Mouse (Mus musculus): Measurements from ENCODE around the gene Limd2. TPM values are rescaled to one million over a fixed set of nuclear protein-coding genes. Genes with fewer than 3 reads are reported as not detected.

Limd2 gene
- polyA plus RNA-seq, 1 experiment from 2014 or later, result 378 TPM

DNA sequence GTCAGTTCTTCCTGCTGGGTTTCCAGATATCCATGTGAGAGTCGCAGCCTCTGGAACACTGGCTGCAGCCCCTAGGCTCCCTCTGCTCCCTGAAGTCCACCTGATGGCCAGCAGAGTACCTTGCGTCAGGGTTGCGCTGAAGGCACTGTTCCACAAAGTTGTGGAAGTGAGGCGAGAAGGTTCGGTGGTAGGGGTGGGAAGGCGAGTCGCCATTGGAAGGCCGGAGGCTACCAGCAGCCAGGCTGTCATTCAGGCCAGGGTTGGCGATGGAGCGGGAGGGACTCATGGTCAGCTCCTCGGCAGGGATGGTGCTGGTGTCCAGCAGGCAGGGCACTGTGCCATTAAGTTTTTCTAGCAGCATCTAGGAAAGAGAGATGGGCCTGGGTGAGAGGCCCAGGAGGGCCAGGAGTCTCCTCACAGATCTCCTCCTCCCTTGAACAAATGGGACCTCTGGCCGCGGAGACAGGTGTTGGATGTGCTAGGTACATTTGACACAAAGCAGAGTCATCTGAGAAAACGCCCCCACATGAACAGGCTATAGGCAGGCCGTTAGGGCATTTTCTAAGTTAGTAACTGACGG lies 4.0 kb upstream of the Limd2 start:
- WGBS, result 89% methylated on average over 16 of the region's 16 CpGs
- Histone ChIP-seq H3K9ac (no peak overlapping the region), H3K4me2 (replicated peaks) (no peak overlapping the region), H3K4me1 (peaks cover 17% of the 10 kb centered on the region), H3K27ac (no peak overlapping the region), H3K27me3 (no peaks in the 10 kb centered on the region), H3K9me3 (no peaks in the 10 kb centered on the region), H3K36me3 (peaks cover 63% of the 10 kb centered on the region), H3K4me3 (no peak overlapping the region)
- no peak for ATAC-seq (ENCODE audit: low FRiP score, low read depth)

DNA sequence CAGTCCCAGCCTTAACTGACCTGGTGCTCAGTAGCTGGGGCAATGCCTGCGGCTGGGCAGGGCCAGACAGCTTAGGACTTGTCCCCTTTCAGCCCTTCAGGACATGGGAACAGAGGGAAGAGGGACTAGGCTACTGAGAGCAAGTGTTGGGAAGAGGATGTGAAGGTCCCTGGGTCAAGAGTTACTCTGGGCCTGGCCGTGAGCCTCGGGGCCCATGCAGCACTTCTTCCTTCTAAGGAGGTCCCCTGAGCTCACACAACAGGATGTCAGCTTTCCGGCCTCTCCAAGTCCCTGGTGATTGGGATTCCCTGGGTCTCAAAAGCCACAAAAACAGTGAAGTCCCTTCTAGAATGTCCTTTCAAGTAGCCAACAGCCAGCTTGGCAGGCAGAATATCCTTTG lies 2.9 kb upstream of the Limd2 start:
- H3K27me3 ChIP-seq, result no peaks in the 10 kb centered on the region
- H3K4me3 ChIP-seq, result no peak overlapping the region

DNA sequence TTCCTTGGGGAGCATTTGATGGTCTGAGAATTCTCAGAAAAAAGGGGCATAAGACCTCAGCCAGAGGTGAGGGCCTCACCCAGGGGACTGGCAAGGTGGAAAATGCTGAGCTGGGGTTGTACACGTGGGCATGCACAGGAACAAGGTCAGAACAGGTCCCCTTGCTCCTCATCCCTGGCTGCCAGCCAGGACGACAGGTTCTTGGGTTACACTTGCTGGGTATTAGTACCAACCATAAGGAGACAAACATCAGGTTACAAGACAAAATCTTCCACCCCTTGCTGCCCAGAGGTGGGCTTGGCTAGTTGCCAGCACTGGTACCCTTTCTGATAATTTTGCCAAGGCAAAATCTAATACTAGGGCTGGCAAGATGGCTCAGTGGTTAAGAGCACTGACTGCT lies 1.6 kb upstream of the Limd2 start:
- Histone ChIP-seq H3K4me2 (replicated peaks) (no peak overlapping the region), H3K4me3 (no peak overlapping the region), H3K9me3 (no peaks in the 10 kb centered on the region), H3K27me3 (no peaks in the 10 kb centered on the region), H3K27ac (peak overlapping the region; percentile 99; the same call in 1 of the 2 replicates), H3K9ac (no peak overlapping the region), H3K4me1 (peaks cover 37% of the 10 kb centered on the region), H3K36me3 (peaks cover 64% of the 10 kb centered on the region)
- 86% methylated on average over 2 of the region's 2 CpGs for WGBS
- no peak for ATAC-seq (ENCODE audit: low FRiP score, low read depth)

More for the DNA sequence above, 2.9 kb upstream of the Limd2 start:
- Histone ChIP-seq H3K4me1 (peaks cover 24% of the 10 kb centered on the region), H3K27ac (no peak overlapping the region), H3K9me3 (no peaks in the 10 kb centered on the region), H3K9ac (no peak overlapping the region), H3K36me3 (peaks cover 62% of the 10 kb centered on the region), H3K4me2 (replicated peaks) (no peak overlapping the region)
- ATAC-seq (ENCODE audit: low FRiP score, low read depth), result no peak
- WGBS, result 87% methylated on average over 4 of the region's 4 CpGs

DNA sequence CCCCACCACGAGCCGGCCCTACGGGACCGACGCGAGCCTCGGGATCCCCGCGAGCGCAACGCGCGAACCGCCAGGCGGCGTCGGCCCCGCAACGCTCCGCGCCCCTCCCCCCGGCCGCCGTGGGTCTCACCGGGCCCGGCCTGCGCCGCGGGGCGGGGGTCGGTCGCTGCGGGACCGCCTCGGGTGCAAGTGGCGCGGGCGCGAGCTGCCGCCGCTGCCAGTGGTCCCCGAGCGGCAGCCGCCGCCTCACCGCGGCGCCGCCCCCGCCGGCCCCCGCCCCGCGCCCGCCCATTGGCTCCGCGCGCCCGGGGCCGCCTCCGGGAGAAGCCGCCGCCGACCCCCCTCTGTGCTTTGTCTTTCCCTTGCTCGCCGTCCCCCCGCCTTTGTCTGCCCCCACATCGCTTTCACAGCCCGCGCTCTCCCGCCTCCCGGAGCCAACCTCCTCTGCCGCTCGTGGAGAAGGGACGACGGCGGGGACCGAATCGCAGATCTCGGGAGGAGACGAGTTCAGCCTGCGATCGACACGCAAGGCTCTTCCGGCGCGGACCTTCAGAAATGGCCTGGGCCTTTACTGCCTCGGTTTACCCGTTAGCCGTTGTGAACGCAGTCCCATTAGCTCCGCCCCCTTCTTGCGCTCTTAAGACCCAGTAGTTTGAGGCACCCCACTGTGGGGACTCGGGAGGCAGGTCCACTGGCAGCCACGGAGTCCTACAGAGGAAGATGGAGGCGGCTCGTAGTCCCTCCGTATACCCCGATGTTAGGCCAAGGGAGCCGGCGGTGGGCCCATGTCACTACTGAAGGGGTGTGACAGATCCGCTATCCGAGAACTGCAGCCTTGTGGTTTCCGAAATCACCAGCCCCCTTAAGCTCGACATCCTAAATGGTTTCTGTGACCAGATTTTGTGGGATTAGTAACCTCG lies 479 bp downstream of the Limd2 start:
- peaks cover 54% of the 10 kb centered on the region for H3K4me1 ChIP-seq
- ATAC-seq (ENCODE audit: low FRiP score, low read depth), result peak; percentile 67
- H3K27me3 ChIP-seq, result no peaks in the 10 kb centered on the region
- H3K27ac ChIP-seq, result peak overlapping the region; percentile 99
- under 1% methylated on average over 89 of the region's 106 CpGs for WGBS
- peak overlapping the region; percentile 96 for H3K9ac ChIP-seq
- H3K4me3 ChIP-seq, result peak overlapping the region; percentile 87
- H3K4me2 ChIP-seq (replicated peaks), result peak overlapping the region; percentile 97
- H3K36me3 ChIP-seq, result peaks cover 64% of the 10 kb centered on the region
- H3K9me3 ChIP-seq, result no peaks in the 10 kb centered on the region

DNA sequence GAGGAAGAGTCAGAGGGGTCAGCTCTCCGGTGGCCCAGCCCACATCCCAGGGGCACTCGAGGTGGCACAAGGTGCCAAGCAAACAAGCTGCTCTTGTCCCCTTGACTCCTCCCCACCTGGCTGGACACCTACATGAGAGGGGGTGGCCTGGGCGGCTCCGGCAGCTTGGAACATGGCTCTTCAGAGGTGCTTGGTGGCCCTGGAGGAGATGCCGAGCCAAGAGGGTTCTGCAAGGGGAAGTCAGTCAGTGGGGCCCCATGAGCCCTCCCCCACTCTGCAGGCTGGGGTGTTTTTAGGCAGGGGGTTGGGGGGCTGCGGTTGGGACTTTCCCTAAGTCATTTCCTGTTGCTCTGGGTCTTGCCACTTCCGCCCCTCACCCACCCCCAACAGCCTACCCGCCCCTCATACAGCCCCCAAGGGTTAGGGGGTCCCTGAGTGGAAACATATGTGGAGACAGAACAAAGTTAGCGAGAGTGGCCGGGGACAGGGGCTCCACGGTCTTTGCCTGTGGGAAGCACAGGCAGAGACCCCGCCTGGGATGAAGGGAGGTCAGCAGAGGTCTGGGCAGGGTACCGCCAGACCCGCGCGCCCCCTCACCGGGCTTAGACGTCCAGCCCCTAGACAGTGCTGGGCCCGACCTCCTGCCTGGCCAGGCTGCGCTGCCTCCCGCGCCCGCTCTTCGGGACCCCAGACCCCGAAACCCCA lies 1.3 kb downstream of the Limd2 start:
- H3K27ac ChIP-seq, result peak overlapping the region; percentile 99
- WGBS, result under 1% methylated on average over 22 of the region's 25 CpGs
- H3K4me1 ChIP-seq, result peaks cover 54% of the 10 kb centered on the region

DNA sequence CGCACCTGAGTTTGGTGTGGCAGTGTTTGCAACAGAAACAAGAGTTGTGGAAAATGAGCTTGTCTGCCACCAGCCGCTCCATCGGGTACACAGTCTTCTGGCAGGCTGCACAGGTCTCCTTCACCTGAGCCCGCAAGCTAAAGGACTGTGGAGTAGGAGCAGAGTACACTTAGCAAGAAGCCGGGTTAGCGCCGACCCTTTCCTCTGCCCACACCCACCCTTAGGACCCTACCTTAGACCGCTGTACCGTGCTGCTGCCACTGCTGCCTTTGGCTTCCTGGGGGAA lies 1.8 kb downstream of the Limd2 start:
- Histone ChIP-seq H3K36me3 (peaks cover 64% of the 10 kb centered on the region), H3K27ac (peak overlapping the region; percentile 99), H3K9ac (peak overlapping the region; percentile 96), H3K4me3 (peak overlapping the region; percentile 87), H3K4me1 (peaks cover 54% of the 10 kb centered on the region), H3K9me3 (no peaks in the 10 kb centered on the region), H3K27me3 (no peaks in the 10 kb centered on the region), H3K4me2 (replicated peaks) (peak overlapping the region; percentile 97)
- 15% methylated on average over 9 of the region's 9 CpGs for WGBS
- 0 out of 2 replicates have a peak, but pooled peaks have one; percentile 5 for ATAC-seq (ENCODE audit: low FRiP score, low read depth)

More for the DNA sequence above, 1.3 kb downstream of the Limd2 start:
- peak overlapping the region; percentile 97 for H3K4me2 ChIP-seq (replicated peaks)
- no peaks in the 10 kb centered on the region for H3K27me3 ChIP-seq
- peak overlapping the region; percentile 87 for H3K4me3 ChIP-seq
- no peaks in the 10 kb centered on the region for H3K9me3 ChIP-seq
- peaks cover 64% of the 10 kb centered on the region for H3K36me3 ChIP-seq
- ATAC-seq (ENCODE audit: low FRiP score, low read depth), result peak; percentile 45
- peak overlapping the region; percentile 96 for H3K9ac ChIP-seq

DNA sequence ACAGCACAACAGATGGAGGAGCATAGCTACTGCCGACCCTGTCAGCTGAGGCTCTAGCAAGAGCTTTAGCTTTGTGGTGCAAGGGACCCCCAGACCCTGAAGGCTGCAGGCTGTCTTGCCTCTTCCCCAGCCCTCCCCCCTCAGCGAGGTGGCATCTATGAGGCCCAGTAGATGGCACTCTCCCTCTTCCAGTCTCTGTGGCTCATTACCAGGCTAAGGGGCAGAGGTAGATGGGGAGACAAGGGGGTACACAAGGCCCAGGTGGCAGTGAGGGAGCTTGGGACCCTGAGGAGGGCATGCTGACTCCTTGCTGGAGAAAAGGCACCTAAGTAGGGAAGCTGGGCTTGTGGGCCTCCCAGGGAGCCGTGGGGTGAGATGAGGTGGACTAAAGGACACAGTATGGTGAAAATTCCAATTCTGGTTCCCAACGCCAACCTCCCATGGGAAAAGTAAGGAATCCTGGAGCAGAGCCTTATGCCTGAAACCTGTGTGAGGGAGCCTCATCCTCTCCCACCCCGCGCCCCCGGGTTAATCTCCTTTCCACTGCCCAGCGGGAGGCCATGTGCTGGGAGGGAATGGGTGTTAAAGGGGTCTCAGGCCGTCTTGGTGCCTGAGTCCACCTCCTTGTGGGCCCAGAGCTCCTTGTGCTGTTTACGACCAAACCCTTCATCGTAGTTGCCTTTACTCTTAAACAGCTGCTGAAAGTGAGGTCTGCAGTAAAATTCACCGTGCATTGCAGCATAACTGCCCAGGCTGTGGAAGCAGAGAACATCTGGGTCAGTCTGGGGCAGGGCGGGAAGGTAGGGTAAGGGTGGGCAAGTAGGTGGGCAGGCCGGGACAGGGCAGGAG lies 2.4 kb downstream of the Limd2 start:
- Histone ChIP-seq H3K27me3 (no peaks in the 10 kb centered on the region), H3K4me2 (replicated peaks) (peak overlapping the region; percentile 97), H3K27ac (peak overlapping the region; percentile 99), H3K36me3 (peaks cover 63% of the 10 kb centered on the region), H3K4me3 (peak overlapping the region; percentile 87), H3K4me1 (peaks cover 54% of the 10 kb centered on the region), H3K9ac (peak overlapping the region; percentile 96), H3K9me3 (no peaks in the 10 kb centered on the region)
- ATAC-seq (ENCODE audit: low FRiP score, low read depth), result no peak
- WGBS, result 41% methylated on average over 14 of the region's 14 CpGs

DNA sequence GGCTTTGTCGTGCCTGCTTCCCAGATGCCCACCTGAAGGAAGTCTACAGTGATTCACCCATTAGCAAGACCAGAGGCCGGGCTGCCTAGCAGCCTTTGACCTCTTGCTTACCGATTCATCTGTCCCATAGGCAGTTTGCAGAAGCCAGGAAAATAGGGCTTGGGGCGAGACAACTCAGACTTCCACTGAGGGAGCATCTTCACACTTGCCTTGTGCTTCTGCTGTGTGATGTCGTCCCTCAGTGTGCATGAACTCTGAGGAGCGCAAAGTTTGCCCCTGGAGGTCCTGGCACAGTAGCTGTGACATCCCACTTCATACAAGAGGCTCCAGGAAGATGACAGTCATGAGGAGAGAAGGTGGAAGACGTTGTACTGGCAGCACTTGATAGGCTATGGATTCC lies 3.5 kb downstream of the Limd2 start:
- ATAC-seq (ENCODE audit: low FRiP score, low read depth), result no peak
- Histone ChIP-seq H3K4me3 (no peak overlapping the region), H3K9ac (0 out of 2 replicates have a peak overlapping the region, but pooled peaks have one; percentile 19), H3K36me3 (peaks cover 67% of the 10 kb centered on the region), H3K27me3 (no peaks in the 10 kb centered on the region), H3K27ac (peak overlapping the region; percentile 1; the same call in 1 of the 2 replicates), H3K9me3 (no peaks in the 10 kb centered on the region), H3K4me2 (replicated peaks) (no peak overlapping the region), H3K4me1 (peaks cover 51% of the 10 kb centered on the region)
- 89% methylated on average over 7 of the region's 7 CpGs for WGBS

DNA sequence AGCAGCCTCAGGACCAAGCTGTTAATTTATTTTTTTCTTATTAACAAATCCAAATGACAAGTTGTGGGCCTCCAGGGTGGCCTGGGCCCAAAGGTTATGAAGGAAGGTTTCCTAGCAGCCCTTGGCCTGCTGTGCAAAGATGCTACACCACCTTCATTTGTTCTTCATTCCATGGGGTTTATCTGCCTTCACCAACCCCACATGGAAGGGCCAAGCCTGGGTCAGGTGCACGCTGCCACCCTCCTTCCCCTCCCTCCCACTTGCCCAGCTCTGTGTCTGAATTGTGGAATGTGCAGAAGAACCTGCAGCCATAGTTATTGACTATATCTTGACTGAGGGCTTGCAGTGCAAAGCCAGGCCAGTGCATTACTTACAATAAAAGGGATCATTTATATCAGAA lies 4.4 kb downstream of the Limd2 start:
- ATAC-seq (ENCODE audit: low FRiP score, low read depth), result no peak
- Histone ChIP-seq H3K9me3 (no peaks in the 10 kb centered on the region), H3K36me3 (peaks cover 76% of the 10 kb centered on the region), H3K4me1 (peaks cover 42% of the 10 kb centered on the region), H3K9ac (no peak overlapping the region), H3K4me2 (replicated peaks) (no peak overlapping the region), H3K4me3 (no peak overlapping the region), H3K27me3 (no peaks in the 10 kb centered on the region), H3K27ac (no peak overlapping the region)
- 81% methylated on average over 1 of the region's 1 CpGs for WGBS

DNA sequence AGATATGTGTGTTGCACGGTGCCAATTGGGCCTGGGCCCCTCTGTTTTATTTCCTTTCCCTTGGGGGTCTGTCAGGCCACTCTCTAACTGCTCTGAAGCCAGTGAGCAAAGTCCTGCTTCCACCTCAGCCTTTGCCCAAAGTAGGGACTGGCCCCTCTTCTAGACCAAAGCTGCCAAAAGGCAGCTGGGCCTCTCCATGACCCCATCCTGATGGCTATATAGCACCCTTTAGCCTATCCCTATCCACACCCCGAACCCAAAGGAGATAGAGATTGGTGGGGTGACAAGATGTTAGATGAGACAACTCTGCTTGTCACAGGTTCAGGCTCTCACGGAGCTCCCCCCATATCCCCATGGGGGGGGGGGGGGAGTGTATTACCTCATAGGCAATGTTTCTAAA lies 4.9 kb downstream of the Limd2 start:
- no peak for ATAC-seq (ENCODE audit: low FRiP score, low read depth)
- WGBS, result 45% methylated on average over 3 of the region's 3 CpGs
- H3K36me3 ChIP-seq, result peaks cover 81% of the 10 kb centered on the region

DNA sequence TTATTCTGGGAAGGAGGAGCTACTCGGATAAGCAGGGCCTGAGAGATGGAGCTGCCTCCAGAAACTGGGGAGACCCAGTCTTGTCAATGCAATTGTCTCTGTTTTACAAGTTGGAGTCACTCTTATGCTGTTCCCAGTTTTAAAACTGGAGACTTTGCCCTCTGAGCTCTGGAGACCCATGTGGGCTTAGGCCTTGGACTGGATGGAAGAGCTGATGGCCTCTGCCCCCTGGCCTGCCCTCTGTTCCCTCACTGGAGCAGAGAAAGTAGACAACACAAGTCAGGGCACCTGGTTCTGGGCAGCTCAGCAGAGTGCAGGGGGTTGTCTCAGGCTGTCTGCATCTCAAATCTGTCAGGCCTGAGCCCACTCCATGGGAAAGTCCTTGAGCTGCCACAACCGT lies 5.9 kb downstream of the Limd2 start:
- H3K4me3 ChIP-seq, result no peak overlapping the region
- ATAC-seq (ENCODE audit: low FRiP score, low read depth), result no peak
- no peak overlapping the region for H3K9ac ChIP-seq
- no peaks in the 10 kb centered on the region for H3K27me3 ChIP-seq
- H3K9me3 ChIP-seq, result no peaks in the 10 kb centered on the region
- H3K4me1 ChIP-seq, result peaks cover 37% of the 10 kb centered on the region
- H3K4me2 ChIP-seq (replicated peaks), result no peak overlapping the region
- H3K27ac ChIP-seq, result no peak overlapping the region
- H3K36me3 ChIP-seq, result peaks cover 91% of the 10 kb centered on the region
- WGBS, result 82% methylated on average over 2 of the region's 2 CpGs

More for the DNA sequence above, 4.9 kb downstream of the Limd2 start:
- no peak overlapping the region for H3K4me3 ChIP-seq
- peaks cover 38% of the 10 kb centered on the region for H3K4me1 ChIP-seq
- H3K27me3 ChIP-seq, result no peaks in the 10 kb centered on the region
- H3K9me3 ChIP-seq, result no peaks in the 10 kb centered on the region
- H3K9ac ChIP-seq, result peak overlapping the region; percentile 43; the same call in 1 of the 2 replicates
- 0 out of 2 replicates have a peak overlapping the region, but pooled peaks have one; percentile 44 for H3K27ac ChIP-seq
- H3K4me2 ChIP-seq (replicated peaks), result no peak overlapping the region

Data from limb, embryonic 13.5 days (tissue).